Mouse (Mus musculus) lung, postnatal 0 days (tissue): ENCODE measurements around the gene Smap2. TPM values are rescaled to one million over a fixed set of nuclear protein-coding genes. Genes with fewer than 3 reads are reported as not detected.

Experiments
- ATAC-seq: fragments of 200-750 bp; cut with Nextera tagmentation; 2 replicates; pipeline ENCODE4 v1.8.0; 2017; ENCODE audit warnings: moderate library complexity
- DNase-seq: peaks from one replicate; pipeline ENCODE4 v3.0.0-alpha.2; 2016; ENCODE audit warnings: low spot score
- H3K27ac ChIP-seq: fragments of 300-500 bp; sonication (generic); 2 replicates; pipeline ENCODE4 v1.5.1; 2014; ENCODE audit warnings: antibody characterized with exemption, mild to moderate bottlenecking, low read length, mixed read lengths
- H3K27me3 ChIP-seq: fragments of 300-500 bp; sonication (generic); replicated peaks from 2 replicates; pipeline ENCODE4 v1.6.1; 2014; ENCODE audit warnings: low read length, mixed read lengths; ENCODE audit not compliant: insufficient read depth
- H3K36me3 ChIP-seq: fragments of 300-500 bp; sonication (generic); 2 replicates; pipeline ENCODE4 v1.6.1; 2014; ENCODE audit warnings: low read length, mixed read lengths; ENCODE audit not compliant: insufficient read depth
- H3K4me1 ChIP-seq: fragments of 300-500 bp; sonication (generic); 2 replicates; pipeline ENCODE4 v1.6.1; 2014; ENCODE audit warnings: antibody characterized with exemption, low read depth, low read length, mixed read lengths; ENCODE audit not compliant: insufficient read depth
- H3K4me2 ChIP-seq: fragments of 300-500 bp; sonication (generic); replicated peaks from 2 replicates; pipeline ENCODE4 v1.6.1; 2014; ENCODE audit warnings: low read depth, mild to moderate bottlenecking, low read length, moderate library complexity, mixed read lengths
- H3K4me3 ChIP-seq: fragments of 300-500 bp; sonication (generic); 2 replicates; pipeline ENCODE4 v1.5.1; 2014; ENCODE audit warnings: low read depth, low read length
- H3K9ac ChIP-seq: fragments of 300-500 bp; sonication (generic); replicated peaks from 2 replicates; pipeline ENCODE4 v1.6.1; 2014; ENCODE audit warnings: low read depth, mild to moderate bottlenecking
- H3K9me3 ChIP-seq: fragments of 300-500 bp; sonication (generic); 2 replicates; pipeline ENCODE4 v1.6.1; 2016; ENCODE audit warnings: low read length, mixed read lengths
- CTCF ChIP-seq: IDR thresholded peaks from 2 replicates; pipeline ENCODE4 v1.5.1; 2016; ENCODE audit warnings: antibody characterized with exemption, mild to moderate bottlenecking
- EP300 ChIP-seq: IDR thresholded peaks from 2 replicates; pipeline ENCODE4 v1.6.1; 2016; ENCODE audit warnings: antibody characterized with exemption, mild to moderate bottlenecking, control low read depth
- WGBS: fragments of 180-500 bp; shearing (Covaris S2); extraction: QIAGEN DNeasy Blood & Tissue Kit; methylation state at CpG from one replicate; pipeline ENCODE4 v1.1.7; 2014; 5-methylcytosine and 5-hydroxymethylcytosine counted together
- microRNA-seq: library from miRNA; unstranded; fragments of <30 nt; microRNA quantifications from one replicate; pipeline ENCODE4, GENCODE M21; 2016
- polyA plus RNA-seq: library from polyadenylated mRNA; unstranded; fragments of >200 nt; fragmentation: Nextera tagmentation; extraction: Ambion mirVana; gene quantifications from 2 replicates; pipeline ENCODE4 v1.2.1, GENCODE M21; 2015

The Smap2 gene
- polyA plus RNA-seq, 1 experiment from 2014 or later, result 10.8 TPM

GRCm38 (mm10) chr4:120930736-120931135, 86.3 kb downstream of the Smap2 start:
- ATAC-seq (no peak), DNase-seq (no peak)
- H3K9me3 ChIP-seq, result 0 out of 2 replicates have a peak, but pooled peaks cover 5% of the 10 kb centered on the region
- H3K4me2 ChIP-seq, result no peak overlapping the region
- H3K27me3 ChIP-seq, result no peaks in the 10 kb centered on the region
- no peak overlapping the region for H3K9ac ChIP-seq
- TF ChIP-seq CTCF, result no peak
- no peak for TF ChIP-seq EP300
- H3K27ac ChIP-seq, result no peak overlapping the region
- H3K36me3 ChIP-seq, result no peaks in the 10 kb centered on the region; the same call in 1 of the 2 replicates
- 96% methylated on average over 18 of the region's 18 CpGs for WGBS
- no peaks in the 10 kb centered on the region for H3K4me1 ChIP-seq
- H3K4me3 ChIP-seq, result no peak overlapping the region

GRCm38 (mm10) chr4:120928686-120929085, 88.4 kb downstream of the Smap2 start:
- no peak for DNase-seq
- Histone ChIP-seq H3K4me1 (peaks cover 3% of the 10 kb centered on the region; the same call in 1 of the 2 replicates), H3K9ac (no peak overlapping the region), H3K36me3 (no peaks in the 10 kb centered on the region; the same call in 1 of the 2 replicates), H3K4me3 (no peak overlapping the region), H3K9me3 (0 out of 2 replicates have a peak, but pooled peaks cover 5% of the 10 kb centered on the region), H3K27me3 (no peaks in the 10 kb centered on the region), H3K27ac (no peak overlapping the region), H3K4me2 (no peak overlapping the region)
- ATAC-seq, result no peak
- 78% methylated on average over 3 of the region's 3 CpGs for WGBS
- TF ChIP-seq EP300, result no peak
- peak; percentile 37 for TF ChIP-seq CTCF

- Histone ChIP-seq H3K27ac (peak overlapping the region; percentile 93), H3K4me3 (peak overlapping the region; percentile 50), H3K9ac (peak overlapping the region; percentile 72), H3K4me1 (peaks cover 3% of the 10 kb centered on the region; the same call in 1 of the 2 replicates), H3K4me2 (peak overlapping the region; percentile 57), H3K9me3 (no peaks in the 10 kb centered on the region), H3K36me3 (peaks cover 3% of the 10 kb centered on the region; the same call in 1 of the 2 replicates), H3K27me3 (no peaks in the 10 kb centered on the region)
- TF ChIP-seq EP300 (no peak; the same call in 1 of the 2 replicates), CTCF (peak; percentile 64)
- peak; percentile 75 for DNase-seq
- 11% methylated on average over 3 of the region's 3 CpGs for WGBS
- ATAC-seq, result peak; percentile 67
Measured at GRCm38 (mm10) chr4:120925386-120925785, 91.7 kb downstream of the Smap2 start.

GRCm38 (mm10) chr4:120924554-120925299, 92.3 kb downstream of the Smap2 start, which contains the start of gene Exo5:
TSS of gene Exo5 (minus strand) at chr4:120925017.
- no peaks in the 10 kb centered on the region for H3K27me3 ChIP-seq
- peak within 1 kb of the TSS; percentile 57 for H3K4me2 ChIP-seq
- ATAC-seq (peak; percentile 100), DNase-seq (peak; percentile 96)
- H3K36me3 ChIP-seq, result 0 out of 2 replicates have a peak, but pooled peaks cover 3% of the 10 kb centered on the region
- TF ChIP-seq CTCF (no peak), EP300 (peak; percentile 82)
- peak within 1 kb of the TSS; percentile 50 for H3K4me3 ChIP-seq
- H3K9me3 ChIP-seq, result no peaks in the 10 kb centered on the region
- peak within 1 kb of the TSS; percentile 93 for H3K27ac ChIP-seq
- peaks cover 3% of the 10 kb centered on the region; the same call in 1 of the 2 replicates for H3K4me1 ChIP-seq
- H3K9ac ChIP-seq, result peak within 1 kb of the TSS; percentile 72
- under 1% methylated on average over 33 of the region's 33 CpGs for WGBS

- no peak overlapping the region for H3K4me2 ChIP-seq
- no peak overlapping the region for H3K4me3 ChIP-seq
- no peaks in the 10 kb centered on the region for H3K9me3 ChIP-seq
- DNase-seq, result no peak
- TF ChIP-seq EP300 (no peak), CTCF (no peak)
- H3K9ac ChIP-seq, result no peak overlapping the region
- 91% methylated on average over 8 of the region's 8 CpGs for WGBS
- 0 out of 2 replicates have a peak, but pooled peaks cover 3% of the 10 kb centered on the region for H3K36me3 ChIP-seq
- no peaks in the 10 kb centered on the region for H3K27me3 ChIP-seq
- ATAC-seq, result no peak
- H3K4me1 ChIP-seq, result peaks cover 3% of the 10 kb centered on the region; the same call in 1 of the 2 replicates
- H3K27ac ChIP-seq, result no peak overlapping the region
Measured at GRCm38 (mm10) chr4:120921461-120921860, 95.6 kb downstream of the Smap2 start.

Small RNA genes lying within 50 kb of the gene (microRNA-seq; reads per million reads assigned to microRNA genes)
- 0.73 reads per million for gene Mir7015

Other genes with a start within 250 kb of the Smap2 start
- gene Nfyc, start 185.7 kb downstream of the Smap2 start, polyA plus RNA-seq, result 53.7 and 54.5 TPM in 2 replicates
- 0.21 and 0.26 TPM in 2 replicates for gene Rims3, start 162.4 kb downstream of the Smap2 start, polyA plus RNA-seq
- 12.6 and 13.1 TPM in 2 replicates for gene Exo5, start 92.2 kb downstream of the Smap2 start, polyA plus RNA-seq
- gene Zfp69, start 65.5 kb downstream of the Smap2 start, polyA plus RNA-seq, result 6.7 TPM in 2 replicates
- gene Col9a2, start 22.1 kb upstream of the Smap2 start, polyA plus RNA-seq, result 1.6 and 1.8 TPM in 2 replicates
- 24.8 and 28.6 TPM in 2 replicates for gene Zmpste24, start 81.0 kb upstream of the Smap2 start, polyA plus RNA-seq
- not detected in 2 replicates for gene Tmco2, start 92.0 kb upstream of the Smap2 start, polyA plus RNA-seq
- 9.9 and 11.3 TPM in 2 replicates for gene Rlf, start 197.8 kb upstream of the Smap2 start, polyA plus RNA-seq